Mouse (Mus musculus) stomach, postnatal 0 days (tissue): ENCODE data around the gene Smim12. TPM values are rescaled to one million over a fixed set of nuclear protein-coding genes. Genes with fewer than 3 reads are reported as not detected.

ENCODE experiments used
- ATAC-seq: fragments of 200-750 bp; cut with Nextera tagmentation; 2 replicates; pipeline ENCODE4 v1.8.0; 2017; ENCODE audit not compliant: low FRiP score, low TSS enrichment
- DNase-seq: peaks from one replicate; pipeline ENCODE4 v3.0.0-alpha.2; 2016; ENCODE audit warnings: low spot score
- H3K27ac ChIP-seq: fragments of 300-500 bp; sonication (generic); replicated peaks from 2 replicates; pipeline ENCODE4 v1.5.1; 2014; ENCODE audit warnings: mild to moderate bottlenecking, control low read depth
- H3K27me3 ChIP-seq: fragments of 300-500 bp; sonication (generic); 2 replicates; pipeline ENCODE4 v1.6.1; 2014; ENCODE audit warnings: low read length; ENCODE audit not compliant: control insufficient read depth, insufficient read depth
- H3K36me3 ChIP-seq: fragments of 300-500 bp; sonication (generic); 2 replicates; pipeline ENCODE4 v1.6.1; 2014; ENCODE audit warnings: low read length, mixed read lengths; ENCODE audit not compliant: control insufficient read depth, insufficient read depth
- H3K4me1 ChIP-seq: fragments of 300-500 bp; sonication (generic); replicated peaks from 2 replicates; pipeline ENCODE4 v1.6.1; 2014; ENCODE audit warnings: antibody characterized with exemption; ENCODE audit not compliant: control insufficient read depth, insufficient read depth
- H3K4me2 ChIP-seq: fragments of 300-500 bp; sonication (generic); replicated peaks from 2 replicates; pipeline ENCODE4 v1.6.1; 2014; ENCODE audit warnings: low read depth, mild to moderate bottlenecking, control low read depth, moderate library complexity
- H3K4me3 ChIP-seq: fragments of 300-500 bp; sonication (generic); 2 replicates; pipeline ENCODE4 v1.5.1; 2014; ENCODE audit warnings: low read depth, low read length, control low read depth
- H3K9ac ChIP-seq: fragments of 300-500 bp; sonication (generic); 2 replicates; pipeline ENCODE4 v1.6.1; 2014; ENCODE audit warnings: mild to moderate bottlenecking, low read length, control low read depth, mixed read lengths
- H3K9me3 ChIP-seq: fragments of 300-500 bp; sonication (generic); 2 replicates; pipeline ENCODE4 v1.6.1; 2016; ENCODE audit warnings: low read length; ENCODE audit not compliant: control insufficient read depth
- CTCF ChIP-seq: IDR thresholded peaks from 2 replicates; pipeline ENCODE4 v1.5.1; 2016; ENCODE audit warnings: antibody characterized with exemption, low read depth, mild to moderate bottlenecking, moderate library complexity
- EP300 ChIP-seq: optimal IDR thresholded peaks from 2 replicates; pipeline ENCODE3; 2016; ENCODE audit warnings: antibody characterized with exemption
- WGBS: fragments of 180-500 bp; shearing (Covaris S2); extraction: QIAGEN DNeasy Blood & Tissue Kit; methylation state at CpG from one replicate; pipeline ENCODE4 v1.1.7; 2014; 5-methylcytosine and 5-hydroxymethylcytosine counted together
- polyA plus RNA-seq: library from polyadenylated mRNA; unstranded; fragments of >200 nt; fragmentation: Nextera tagmentation; extraction: Ambion mirVana; gene quantifications from 2 replicates; pipeline ENCODE4 v1.2.1, GENCODE M21; 2015

Smim12 gene
- polyA plus RNA-seq, 1 experiment from 2014 or later: 41.1 TPM

- Histone ChIP-seq H3K36me3 (no peaks in the 10 kb centered on the region), H3K27me3 (no peaks in the 10 kb centered on the region), H3K4me2 (no peak overlapping the region), H3K27ac (no peak overlapping the region), H3K9ac (no peak overlapping the region), H3K9me3 (no peaks in the 10 kb centered on the region), H3K4me1 (no peaks in the 10 kb centered on the region), H3K4me3 (no peak overlapping the region)
- TF ChIP-seq CTCF: no peak
- no peak for TF ChIP-seq EP300
- no peak for DNase-seq
- WGBS: 62% methylated on average over 9 of the region's 9 CpGs
- no peak for ATAC-seq
Measured at GRCm38 (mm10) chr4:127279241-127279640, 35.7 kb downstream of the Smim12 start.

- H3K27me3 ChIP-seq: no peaks in the 10 kb centered on the region
- no peak overlapping the region for H3K4me3 ChIP-seq
- no peak for ATAC-seq
- H3K4me2 ChIP-seq: no peak overlapping the region
- WGBS: 79% methylated on average over 4 of the region's 4 CpGs
- no peak overlapping the region for H3K9ac ChIP-seq
- no peak for DNase-seq
- TF ChIP-seq CTCF (no peak), EP300 (no peak)
- H3K4me1 ChIP-seq: no peaks in the 10 kb centered on the region
- H3K27ac ChIP-seq: no peak overlapping the region
- no peaks in the 10 kb centered on the region for H3K36me3 ChIP-seq
- H3K9me3 ChIP-seq: no peaks in the 10 kb centered on the region
Measured at GRCm38 (mm10) chr4:127286907-127287306, 43.3 kb downstream of the Smim12 start.

- Histone ChIP-seq H3K4me3 (no peak overlapping the region), H3K36me3 (no peaks in the 10 kb centered on the region), H3K9me3 (no peaks in the 10 kb centered on the region), H3K4me1 (no peaks in the 10 kb centered on the region), H3K27me3 (no peaks in the 10 kb centered on the region), H3K4me2 (no peak overlapping the region), H3K9ac (no peak overlapping the region), H3K27ac (no peak overlapping the region)
- DNase-seq: no peak
- TF ChIP-seq EP300 (no peak), CTCF (no peak)
- WGBS: 59% methylated on average over 6 of the region's 6 CpGs
- no peak for ATAC-seq
Measured at GRCm38 (mm10) chr4:127289039-127289548, 45.5 kb downstream of the Smim12 start.

- no peak for ATAC-seq
- H3K9ac ChIP-seq: no peak overlapping the region
- H3K4me2 ChIP-seq: no peak overlapping the region
- TF ChIP-seq EP300 (no peak), CTCF (no peak)
- H3K4me1 ChIP-seq: no peaks in the 10 kb centered on the region
- no peaks in the 10 kb centered on the region for H3K9me3 ChIP-seq
- H3K36me3 ChIP-seq: no peaks in the 10 kb centered on the region
- no peak overlapping the region for H3K4me3 ChIP-seq
- WGBS: 47% methylated on average over 5 of the region's 5 CpGs
- no peak overlapping the region for H3K27ac ChIP-seq
- no peaks in the 10 kb centered on the region for H3K27me3 ChIP-seq
- no peak for DNase-seq
Measured at GRCm38 (mm10) chr4:127292631-127293030, 49.0 kb downstream of the Smim12 start.

Other genes starting within 250 kb of the Smim12 start
- gene Sfpq, start 222.5 kb upstream of the Smim12 start, polyA plus RNA-seq: 41.5 and 42.9 TPM in 2 replicates
- 4.8 and 5.3 TPM in 2 replicates for gene Zmym1, start 182.6 kb upstream of the Smim12 start, polyA plus RNA-seq
- 5.1 and 6.6 TPM in 2 replicates for gene Zmym6, start 166.4 kb upstream of the Smim12 start, polyA plus RNA-seq
- gene Tmem35b, start 120.1 kb upstream of the Smim12 start, polyA plus RNA-seq: 14.5 and 16.0 TPM in 2 replicates
- gene Dlgap3, start 74.6 kb upstream of the Smim12 start, polyA plus RNA-seq: 0.45 and 0.47 TPM in 2 replicates
- 7.3 and 8.0 TPM in 2 replicates for gene Gja4, start 70.3 kb downstream of the Smim12 start, polyA plus RNA-seq
- gene Gjb3, start 87.1 kb downstream of the Smim12 start, polyA plus RNA-seq: 15.1 and 15.5 TPM in 2 replicates
- gene Gjb4, start 110.3 kb downstream of the Smim12 start, polyA plus RNA-seq: 1.7 and 2.0 TPM in 2 replicates
- gene Gjb5, start 114.4 kb downstream of the Smim12 start, polyA plus RNA-seq: 3.3 and 3.8 TPM in 2 replicates